Mouse (Mus musculus): Measurements from ENCODE around the gene Pou1f1.

Gene Pou1f1

DNA sequence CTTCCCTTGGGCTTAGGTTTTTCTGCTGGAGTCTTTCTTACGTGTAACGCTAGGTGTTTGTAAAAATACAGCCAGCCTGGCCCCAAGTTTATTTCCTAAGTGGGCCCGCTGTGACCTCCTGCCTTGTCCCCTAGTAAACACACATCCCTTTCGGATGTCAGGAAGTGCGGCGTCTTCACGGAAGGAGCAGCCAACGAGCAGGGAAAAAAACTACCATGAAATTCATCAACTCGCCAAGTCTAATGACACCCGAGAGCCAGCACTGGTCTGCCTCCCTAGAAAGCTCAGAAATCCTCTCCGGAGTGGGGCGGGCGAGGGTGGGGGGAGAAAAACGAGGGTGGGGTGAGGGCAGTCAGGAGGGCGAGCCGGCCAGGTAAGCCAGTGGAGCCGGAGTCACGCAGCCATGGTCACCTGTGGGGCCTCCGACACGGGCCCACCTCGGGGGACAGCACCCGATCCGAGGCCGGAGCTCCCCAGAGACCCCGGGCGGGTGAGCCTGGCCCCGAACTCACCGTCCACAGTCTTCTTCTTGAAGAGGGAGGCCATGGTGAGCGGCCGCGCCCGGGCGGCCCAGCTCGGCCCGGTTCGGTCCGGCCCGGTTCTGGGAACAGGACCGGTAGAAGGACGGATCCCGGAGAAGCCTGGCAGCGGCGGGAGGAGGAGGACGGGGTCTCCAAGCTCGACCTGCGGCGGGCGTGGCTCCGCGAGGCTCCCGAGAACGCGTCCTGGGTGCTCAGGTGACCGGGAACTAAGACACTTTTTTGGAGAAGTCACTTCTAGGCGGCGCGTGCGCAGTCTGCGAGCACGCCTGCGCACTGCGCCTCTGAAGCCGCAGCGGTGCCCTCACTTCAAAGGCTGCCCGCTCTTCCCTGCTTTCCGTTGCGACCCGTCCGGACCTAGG is 41.9 kb downstream of the Pou1f1 start, which contains the start of gene Chmp2b:
Chmp2b (minus strand) TSS at position 764 of the 901 bp plus-strand sequence.
- ChIA-PET POLR2A (interaction anchor here in 3 of 4 experiments (0.7 to 1.3 kb wide), 7 partner anchors 9 to 685 kb away, joined by 3 to 4 read pairs (median 3); no protein-coding TSS in a partner anchor), CTCF (no interaction called here)

- ChIA-PET POLR2A (interaction anchor here in 1 of 4 experiments (0.8 to 1.3 kb wide), 4 partner anchors 10 to 686 kb away, joined by 3 to 4 read pairs (median 3); no protein-coding TSS in a partner anchor), CTCF (no interaction called here)
Observed at GRCm38 (mm10) chr16:65562864-65563206, 42.5 kb downstream of the Pou1f1 start.

- ChIA-PET CTCF (interaction anchor here in 1 of 4 experiments (0.6 kb wide), 1 partner anchor 10 kb away, joined by 6 read pairs; no protein-coding TSS in a partner anchor), POLR2A (no interaction called here)
Observed at GRCm38 (mm10) chr16:65564306-65564705, 44.0 kb downstream of the Pou1f1 start.

- ChIA-PET CTCF (interaction anchor here in 1 of 4 experiments (0.5 kb wide), 1 partner anchor 848 kb away, joined by 4 read pairs; no protein-coding TSS in a partner anchor), POLR2A (interaction anchor here in 1 of 4 experiments (0.6 kb wide), 1 partner anchor 658 kb away, joined by 3 read pairs; no protein-coding TSS in a partner anchor)
Observed at GRCm38 (mm10) chr16:65564951-65565350, 44.6 kb downstream of the Pou1f1 start.

GRCm38 (mm10) chr16:65568853-65569252 is 48.5 kb downstream of the Pou1f1 start:
- CTCF ChIA-PET: interaction anchor here in 1 of 4 experiments (0.6 kb wide), 1 partner anchor 10 kb away, joined by 4 read pairs; no protein-coding TSS in a partner anchor
- POLR2A ChIA-PET: no interaction called here

DNA sequence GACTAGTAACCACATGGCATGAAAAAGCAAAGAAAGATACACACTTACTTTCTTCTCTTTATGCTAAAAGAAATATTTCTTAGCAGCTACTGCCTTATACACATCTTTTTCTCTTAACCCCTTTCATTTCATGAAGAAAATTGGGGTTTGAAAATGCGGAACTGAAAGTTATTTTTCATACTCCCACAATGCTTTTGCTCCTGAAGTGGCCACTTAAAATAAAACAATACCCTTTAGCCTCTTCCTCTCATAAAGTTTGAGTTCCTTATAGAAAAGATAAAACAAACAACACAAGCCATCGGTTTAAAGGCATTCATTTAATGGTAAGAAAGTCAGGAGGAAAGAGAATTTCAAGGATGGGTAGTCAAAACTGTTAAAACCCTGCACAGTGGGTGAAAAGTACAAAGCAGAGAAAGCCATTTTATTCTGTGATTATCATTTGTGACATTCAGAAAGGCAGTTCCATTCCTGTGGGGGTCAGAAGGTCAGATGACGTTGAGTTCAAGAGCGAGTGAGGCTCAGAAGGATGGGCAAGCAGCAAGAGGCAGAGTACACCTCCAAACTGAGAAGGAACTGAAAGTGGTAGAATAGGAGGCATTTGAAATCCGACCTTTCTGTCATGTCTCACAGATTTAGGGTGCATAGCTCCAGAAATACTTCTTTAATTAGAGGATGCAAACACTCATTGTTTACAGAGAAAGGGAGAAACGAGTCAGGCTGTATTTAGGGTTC is 57.2 kb downstream of the Pou1f1 start:
- ChIA-PET POLR2A (no interaction called here), CTCF (no interaction called here)

All from embryonic stem cell, embryonic (primary cell).